Mouse (Mus musculus) megakaryocyte, embryonic 14.5 days (primary cell): Measurements from ENCODE around the gene Mfsd7a.

ENCODE experiments used
- FLI1 ChIP-seq: IDR thresholded peaks from 2 replicates; pipeline ENCODE4 v1.6.1; 2012; ENCODE audit warnings: low read length, inconsistent platforms, mixed read lengths
- GATA1 ChIP-seq: IDR thresholded peaks from 3 replicates; pipeline ENCODE4 v1.6.1; 2012; ENCODE audit warnings: mixed read lengths, low read length, inconsistent platforms, borderline replicate concordance

GRCm38 (mm10) chr5:108466647-108467046, 18.0 kb upstream of the Mfsd7a start:
- TF ChIP-seq GATA1: no peak
- TF ChIP-seq FLI1: no peak
